Mouse (Mus musculus): ENCODE results near the gene Dnah17.
A peak's percentile ranks its signal among the peaks of the same experiment; 100 is the strongest.

The Dnah17 gene

GRCm38 (mm10) chr11:118085176-118085575, 45.3 kb downstream of the Dnah17 start:
- no peak for DNase-seq

GRCm38 (mm10) chr11:118084266-118084665, 46.2 kb downstream of the Dnah17 start:
- DNase-seq = no peak

- DNase-seq = peak; percentile 92 to 95
These were observed 46.6 kb downstream of the Dnah17 start for GRCm38 (mm10) chr11:118083811-118084210.

- DNase-seq = no peak
These were observed 48.1 kb downstream of the Dnah17 start for GRCm38 (mm10) chr11:118082294-118082693.

- no peak for DNase-seq
These were observed 50.7 kb downstream of the Dnah17 start for GRCm38 (mm10) chr11:118079750-118080149.

- DNase-seq = no peak
These were observed 53.5 kb downstream of the Dnah17 start for GRCm38 (mm10) chr11:118076929-118077328.

- peak; percentile 47 to 57 for DNase-seq
These were observed 55.4 kb downstream of the Dnah17 start for GRCm38 (mm10) chr11:118075035-118075522.

- no peak for DNase-seq
These were observed 59.1 kb downstream of the Dnah17 start for GRCm38 (mm10) chr11:118071227-118071912.

GRCm38 (mm10) chr11:118068812-118069332, 61.6 kb downstream of the Dnah17 start:
- no peak for DNase-seq

GRCm38 (mm10) chr11:118067588-118067987, 62.8 kb downstream of the Dnah17 start:
- DNase-seq = no peak

- DNase-seq = no peak
These were observed 70.4 kb downstream of the Dnah17 start for GRCm38 (mm10) chr11:118060038-118060437.

GRCm38 (mm10) chr11:118058872-118059271, 71.6 kb downstream of the Dnah17 start:
- DNase-seq = no peak

GRCm38 (mm10) chr11:118058367-118058766, 72.1 kb downstream of the Dnah17 start:
- no peak for DNase-seq

- no peak for DNase-seq
These were observed 80.3 kb downstream of the Dnah17 start for GRCm38 (mm10) chr11:118050174-118050573.

GRCm38 (mm10) chr11:118049641-118050040, 80.8 kb downstream of the Dnah17 start:
- peak; percentile 40 to 48 for DNase-seq

- peak; percentile 85 to 88 for DNase-seq
These were observed 87.0 kb downstream of the Dnah17 start for GRCm38 (mm10) chr11:118043293-118043907.

GRCm38 (mm10) chr11:118042791-118043190, 87.6 kb downstream of the Dnah17 start:
- DNase-seq = peak; percentile 51 to 56

GRCm38 (mm10) chr11:118035068-118035467, 95.4 kb downstream of the Dnah17 start:
- no peak for DNase-seq

- DNase-seq = no peak
These were observed 96.0 kb downstream of the Dnah17 start for GRCm38 (mm10) chr11:118034395-118034794.

GRCm38 (mm10) chr11:118031134-118031533, 99.3 kb downstream of the Dnah17 start:
- no peak for DNase-seq

- DNase-seq = no peak
These were observed 101.3 kb downstream of the Dnah17 start for GRCm38 (mm10) chr11:118029170-118029569.

GRCm38 (mm10) chr11:118024111-118024510, 106.3 kb downstream of the Dnah17 start:
- DNase-seq = no peak

GRCm38 (mm10) chr11:118023475-118023874, 107.0 kb downstream of the Dnah17 start:
- peak; percentile 48 to 53 for DNase-seq

- peak; percentile 84 to 87 for DNase-seq
These were observed 108.6 kb downstream of the Dnah17 start for GRCm38 (mm10) chr11:118021806-118022205.
